Mouse (Mus musculus) left cerebral cortex, adult 9 months (tissue): Measurements from ENCODE around the gene Arhgap22.

Source experiments
- DNase-seq, 2 experiments: peaks; one replicate each; pipeline ENCODE4 v3.0.0; 2022; ENCODE audit warnings: low spot score in 2 of 2

Arhgap22 gene

GRCm38 (mm10) chr14:33366891-33367777, 153.3 kb downstream of the Arhgap22 start:
- no peak for DNase-seq

- no peak for DNase-seq
These were observed 155.5 kb downstream of the Arhgap22 start for GRCm38 (mm10) chr14:33369375-33369774.

DNA sequence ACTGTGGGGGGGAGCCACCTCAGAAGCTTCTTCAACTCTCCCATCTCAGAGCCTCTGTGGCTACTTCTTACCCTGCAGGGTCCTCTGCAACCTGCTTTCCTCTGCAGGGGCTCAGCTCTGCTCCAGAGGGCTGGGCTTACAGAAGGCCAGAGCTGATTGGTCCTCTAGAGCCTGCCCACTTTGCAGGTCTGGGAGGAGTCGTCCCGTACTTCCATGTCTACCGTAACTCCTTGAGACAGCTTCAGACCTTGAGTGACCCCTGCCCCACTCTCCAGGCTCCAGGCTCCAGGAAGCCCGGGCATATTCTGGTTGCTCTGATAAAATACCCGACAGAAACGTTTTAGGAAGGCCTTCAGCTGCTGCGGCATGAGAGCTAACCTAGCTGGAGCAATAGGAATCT, 156.2 kb downstream of the Arhgap22 start:
- no peak for DNase-seq

- peak in 1 of 2 experiments; percentile 69 for DNase-seq
These were observed 157.4 kb downstream of the Arhgap22 start for GRCm38 (mm10) chr14:33371248-33371647.

DNA sequence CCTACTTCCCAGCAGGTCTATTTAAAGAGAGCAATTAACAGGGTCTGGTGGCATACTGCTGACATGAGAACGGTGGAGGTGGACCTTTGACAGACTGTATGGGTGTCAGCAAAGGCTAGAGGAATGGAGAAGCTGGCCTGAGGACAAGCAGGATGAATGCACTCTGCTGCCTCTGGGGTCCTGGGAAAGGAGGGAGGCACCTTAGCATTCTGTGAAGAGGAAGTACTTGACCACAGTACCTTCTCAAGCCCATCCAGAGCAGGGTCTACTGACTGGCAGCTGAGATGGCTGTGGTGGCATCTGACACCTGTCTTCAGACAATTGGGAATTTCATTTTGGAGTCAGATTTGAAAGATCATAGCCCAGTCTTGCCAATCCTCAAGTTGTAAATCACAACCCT, 159.4 kb downstream of the Arhgap22 start:
- DNase-seq = no peak

DNA sequence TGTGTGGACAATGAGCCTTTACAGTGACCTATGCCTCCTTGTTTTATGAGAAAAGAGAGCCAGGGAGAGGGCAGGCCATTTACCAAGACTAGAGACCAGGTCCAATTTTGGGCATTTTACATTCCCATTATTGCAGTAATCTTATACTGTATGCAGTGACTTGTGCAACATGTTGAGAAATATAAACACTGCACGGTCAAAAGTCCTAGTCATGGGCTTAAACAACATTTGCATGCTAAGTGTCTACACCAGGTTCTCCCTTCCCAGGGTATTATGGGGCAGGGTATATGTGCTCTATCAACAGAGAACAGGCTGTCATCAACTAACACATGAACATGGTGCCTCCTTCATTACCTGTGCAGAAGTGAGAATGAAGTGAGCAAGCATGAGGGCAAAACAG, 160.3 kb downstream of the Arhgap22 start:
- no peak for DNase-seq

DNA sequence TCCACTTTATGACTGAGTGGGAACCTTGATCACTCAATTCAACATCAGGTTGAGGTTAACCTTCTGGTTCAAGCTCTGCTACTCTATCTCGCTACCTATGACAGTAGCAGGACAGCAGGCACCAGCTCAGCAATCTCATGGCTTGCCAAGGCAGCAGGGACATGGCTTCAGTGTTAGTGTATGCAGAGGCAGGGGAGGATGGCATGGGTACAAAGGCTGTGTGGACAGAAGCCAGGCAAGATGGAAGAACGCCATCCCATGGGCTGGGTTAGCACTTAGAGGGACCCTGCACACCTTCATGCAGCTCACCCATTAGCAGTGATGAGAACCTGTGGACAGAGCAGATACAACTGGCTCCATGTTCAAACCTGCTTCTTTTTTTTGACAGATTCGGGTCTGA, 163.4 kb downstream of the Arhgap22 start:
- no peak for DNase-seq

- DNase-seq = no peak
These were observed 164.9 kb downstream of the Arhgap22 start for GRCm38 (mm10) chr14:33378723-33379122.

GRCm38 (mm10) chr14:33380830-33381457, 167.1 kb downstream of the Arhgap22 start:
- no peak for DNase-seq

DNA sequence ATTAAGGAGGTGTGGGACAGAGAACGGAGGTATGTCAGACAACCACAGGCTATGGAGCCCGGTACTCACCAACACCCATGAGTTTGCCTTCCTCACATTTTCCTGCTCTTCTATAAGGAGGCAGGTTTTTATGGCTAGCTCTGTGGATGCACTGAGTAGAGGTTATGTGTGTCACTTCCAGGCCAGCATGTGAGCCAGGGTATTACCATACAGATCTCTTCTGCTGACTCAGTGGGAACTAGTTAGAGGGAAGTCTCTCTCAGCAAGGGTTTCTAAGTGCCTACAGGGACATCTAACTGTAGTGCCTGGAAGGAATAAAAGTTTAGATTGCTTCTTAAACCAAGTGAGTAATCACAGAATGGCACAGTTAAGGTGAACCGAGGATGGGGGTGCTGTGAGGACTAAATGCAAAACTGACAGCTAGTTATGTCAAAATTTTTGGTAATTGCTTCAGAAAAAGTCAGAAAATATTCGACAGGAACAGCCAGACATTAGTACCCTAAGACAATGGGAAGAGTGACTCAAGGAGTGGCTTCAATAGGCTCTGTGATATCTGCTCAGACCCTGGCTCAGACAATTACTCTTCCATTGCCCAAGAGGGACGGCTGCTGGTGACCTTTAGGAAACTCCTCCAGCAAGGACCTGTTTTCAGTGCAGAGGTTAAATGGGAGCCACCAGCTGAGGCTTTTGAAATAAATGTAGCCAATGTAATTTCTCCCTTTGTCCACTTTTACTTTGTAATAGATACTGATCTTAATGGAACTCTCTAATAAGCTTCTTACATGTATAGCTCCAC, 184.4 kb downstream of the Arhgap22 start:
- no peak for DNase-seq

- no peak for DNase-seq
These were observed 186.2 kb downstream of the Arhgap22 start for GRCm38 (mm10) chr14:33400019-33400418.

DNA sequence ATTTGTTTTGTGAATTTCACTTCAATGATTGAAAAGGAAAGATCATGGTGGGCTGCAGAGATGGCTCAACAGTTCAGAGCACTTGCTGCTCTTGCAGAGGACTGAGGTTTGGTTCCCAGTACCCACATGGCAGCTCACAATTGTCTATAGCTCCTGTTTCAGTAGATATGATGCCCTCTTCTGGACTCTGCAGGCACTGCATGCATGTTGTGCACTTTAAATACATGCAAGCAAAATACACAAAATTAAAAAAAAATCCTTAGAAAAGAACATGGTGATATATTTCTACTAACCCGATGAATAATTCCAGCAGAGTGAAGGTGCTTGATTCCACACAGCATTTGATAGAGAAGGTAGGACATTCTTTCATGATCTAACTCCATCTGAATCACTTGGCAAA, 188.5 kb downstream of the Arhgap22 start:
- DNase-seq = no peak

DNA sequence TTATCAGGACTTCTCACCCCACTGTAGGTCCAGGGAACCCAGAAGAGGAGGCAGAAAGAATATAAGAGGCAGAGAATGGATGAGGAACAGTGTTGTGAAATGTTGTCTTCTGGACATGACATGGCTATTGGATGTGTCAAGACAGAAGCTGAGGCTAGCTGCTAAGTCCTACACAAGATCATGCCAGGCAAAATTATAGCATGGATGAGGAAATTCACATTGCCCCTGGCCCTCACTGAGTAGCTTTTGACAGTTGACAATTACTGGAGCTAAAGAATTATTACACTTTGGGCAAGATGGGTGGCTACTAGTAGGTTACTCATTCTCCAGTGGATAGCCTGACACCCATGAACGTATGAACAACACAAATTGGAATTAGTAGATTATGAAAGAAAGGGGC, 201.9 kb downstream of the Arhgap22 start:
- no peak for DNase-seq

DNA sequence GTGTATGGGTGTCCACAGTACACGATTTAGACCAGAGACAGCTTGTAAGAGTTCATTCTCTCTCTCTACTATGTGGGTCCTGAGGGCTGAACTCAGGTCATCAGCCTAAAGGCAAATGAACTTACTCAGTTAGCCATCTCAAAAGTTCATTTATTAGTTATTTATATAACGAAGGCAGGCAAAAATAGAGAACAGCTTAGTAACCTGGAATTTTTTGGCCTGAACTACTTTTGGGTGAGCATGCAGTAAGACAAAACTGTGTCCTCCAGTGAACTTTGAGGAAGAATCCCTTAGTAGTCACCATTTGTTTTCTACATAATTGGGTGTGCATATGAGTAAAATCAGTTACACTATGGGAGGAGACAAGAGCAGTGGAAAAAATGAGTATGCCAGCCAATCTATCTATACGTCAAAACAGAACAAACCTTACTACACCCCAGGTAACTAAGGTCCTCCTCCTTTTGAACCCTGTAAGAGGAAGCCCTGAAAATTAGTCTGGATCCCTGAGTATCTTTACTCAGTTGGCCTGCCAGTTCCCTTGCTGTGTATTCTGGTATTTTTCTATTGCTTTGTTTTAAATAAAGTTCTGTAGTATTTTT, 204.6 kb downstream of the Arhgap22 start:
- DNase-seq = no peak
